ENCODE assay signal across 10 mouse cellular contexts in genomic region chr11:68384592-68385020, GRCm38 (mm10). TPM values are rescaled to one million over a fixed set of nuclear protein-coding genes. Genes with fewer than 3 reads are reported as not detected.
DNase-seq lines count a peak whose midpoint lies in the region; ATAC-seq and TF ChIP-seq lines count a peak whose summit lies in the region.
"Had no signal": no experiment of that assay in that cellular context is flagged by ENCODE, and none has a peak within 500 bp of the region (broad histone marks: within the 10 kb centered on the region; RNA-seq: fewer than 3 reads in every experiment).

No protein-coding gene starts in this region.

- intact Hi-C loops in heart, postnatal 10 days (cut with DNase I): no loop called here
- intact Hi-C loops in left cerebral cortex, postnatal 14 days (cut with DNase I): no loop called here

- peaks cover 47% of the 10 kb centered on the region for H3K4me1 ChIP-seq in heart, embryonic 10.5 days
- H3K4me1 ChIP-seq in ES-E14 (ENCODE audit: control insufficient read depth in 2 of 2, insufficient read depth in 2 of 2, low read length in 2 of 2, poor library complexity in 1 of 2): peaks cover 0 to 19% of the 10 kb centered on the region in 2 experiments; a peak in 2 of 4 replicates
- peaks cover 27% of the 10 kb centered on the region for H3K4me1 ChIP-seq in forebrain, embryonic 14.5 days (ENCODE audit: control insufficient read depth, insufficient read depth, low read length)
- peaks cover 2% of the 10 kb centered on the region; the same call in 1 of the 2 replicates for H3K4me1 ChIP-seq in liver, embryonic 12.5 days

- H3K9me3 ChIP-seq in heart, embryonic 10.5 days: no peaks in the 10 kb centered on the region
- no peaks in the 10 kb centered on the region for H3K9me3 ChIP-seq in ES-E14 (ENCODE audit: control insufficient read depth, insufficient read depth, low read depth, low read length)
- no peaks in the 10 kb centered on the region for H3K9me3 ChIP-seq in forebrain, embryonic 14.5 days (replicated peaks; ENCODE audit: control insufficient read depth, low read length)
- no peaks in the 10 kb centered on the region for H3K9me3 ChIP-seq in liver, embryonic 12.5 days (replicated peaks)

- H3K27ac ChIP-seq in heart, embryonic 10.5 days: peak overlapping the region; percentile 89
- no peak overlapping the region for H3K27ac ChIP-seq in ES-E14 (ENCODE audit: insufficient read depth, low read depth, low read length, poor library complexity, severe bottlenecking)
- no peak overlapping the region for H3K27ac ChIP-seq in forebrain, embryonic 14.5 days (ENCODE audit: low read depth, low read length)
- H3K27ac ChIP-seq in liver, embryonic 12.5 days: no peak overlapping the region

- H3K27me3 ChIP-seq in heart, embryonic 10.5 days (ENCODE audit: insufficient read depth, poor library complexity, severe bottlenecking): peaks cover 95% of the 10 kb centered on the region
- peaks cover 60% of the 10 kb centered on the region for H3K27me3 ChIP-seq in forebrain, embryonic 14.5 days (replicated peaks; ENCODE audit: control insufficient read depth, insufficient read depth, low read length)
- peaks cover 96% of the 10 kb centered on the region for H3K27me3 ChIP-seq in liver, embryonic 12.5 days (replicated peaks)

- H3K9ac ChIP-seq in ES-E14 (ENCODE audit: insufficient read depth, low read depth, low read length, poor library complexity, severe bottlenecking): peak overlapping the region; percentile 57
- H3K9ac ChIP-seq in forebrain, embryonic 14.5 days (ENCODE audit: low read length): peak overlapping the region; percentile 71
- H3K9ac ChIP-seq in liver, embryonic 12.5 days: no peak overlapping the region

- DNase-seq in heart, embryonic 10.5 days (ENCODE audit: low spot score): no peak
- DNase-seq in heart, postnatal 10 days: no peak
- DNase-seq in ES-E14 (ENCODE audit: low read depth, low spot score): no peak
- DNase-seq in forebrain, embryonic 14.5 days (ENCODE audit: low spot score): no peak
- no peak for DNase-seq in frontal cortex, adult 2 months (ENCODE audit: extremely low spot score in 1 of 2, low spot score in 1 of 2)
- DNase-seq in urinary bladder, postnatal 10 days (ENCODE audit: low spot score): no peak
- no peak for DNase-seq in left cerebral cortex, postnatal 14 days (ENCODE audit: low spot score in 2 of 2)

- no peak for ATAC-seq in forebrain, embryonic 14.5 days
- no peak for ATAC-seq in liver, embryonic 12.5 days

- peak overlapping the region; percentile 93 for H3K4me2 ChIP-seq in forebrain, embryonic 14.5 days (ENCODE audit: low read length)
- peak overlapping the region; percentile 73 for H3K4me2 ChIP-seq in liver, embryonic 12.5 days

- no peaks in the 10 kb centered on the region for H3K36me3 ChIP-seq in heart, embryonic 10.5 days
- peaks cover 17% of the 10 kb centered on the region; the same call in 1 of the 2 replicates for H3K36me3 ChIP-seq in ES-E14 (ENCODE audit: control insufficient read depth, insufficient read depth, low read length, poor library complexity, severe bottlenecking)
- H3K36me3 ChIP-seq in forebrain, embryonic 14.5 days (ENCODE audit: control insufficient read depth, insufficient read depth, low read length): no peaks in the 10 kb centered on the region
- no peaks in the 10 kb centered on the region for H3K36me3 ChIP-seq in liver, embryonic 12.5 days
- H3K36me3 ChIP-seq: G1E had no signal

- under 1% methylated on average over 27 of the region's 27 CpGs for WGBS in heart, embryonic 10.5 days
- under 1% methylated on average over 27 of the region's 27 CpGs for WGBS in forebrain, embryonic 14.5 days
- WGBS in liver, embryonic 12.5 days (ENCODE audit: insufficient replicate concordance): 5% methylated on average over 27 of the region's 27 CpGs

- in situ Hi-C loops in ES-E14 (cut with MboI; ENCODE audit: low sequenced_read_pairs in 2 of 2, unreplicated experiment in 2 of 2): no loop called here

- H3K4me3 ChIP-seq in heart, embryonic 10.5 days: peak overlapping the region; percentile 77
- H3K4me3 ChIP-seq in ES-E14 (ENCODE audit: insufficient read depth in 1 of 2, low read depth in 1 of 2, low read length in 2 of 2, poor library complexity in 1 of 2, severe bottlenecking in 1 of 2): peak overlapping the region; percentile 65 to 80; a peak in 3 of 4 replicates
- peak overlapping the region; percentile 62 for H3K4me3 ChIP-seq in forebrain, embryonic 14.5 days (ENCODE audit: low read depth, low read length)
- peak overlapping the region; percentile 59; the same call in 1 of the 2 replicates for H3K4me3 ChIP-seq in liver, embryonic 12.5 days

TF ChIP-seq in ES-E14, 5 proteins besides CTCF, POLR2A, EP300 and RAD21:
- TF ChIP-seq MAFK (IDR thresholded peaks at IDR 0.05; ENCODE audit: insufficient read depth, low read depth, low read length): no peak
- no peak for TF ChIP-seq HCFC1 (IDR thresholded peaks at IDR 0.05; ENCODE audit: borderline replicate concordance, insufficient read depth, low read length)
- TF ChIP-seq ZNF384 (IDR thresholded peaks at IDR 0.05; ENCODE audit: low read depth, low read length): no peak
- no peak for TF ChIP-seq ZC3H11A (IDR thresholded peaks at IDR 0.05; ENCODE audit: borderline replicate concordance, low read depth, low read length)
- TF ChIP-seq CHD2 (IDR thresholded peaks at IDR 0.05; ENCODE audit: low read depth, low read length): no peak

RNA-seq across cellular contexts. Expression of gene Ntn1, which starts 16.0 kb away (rescaled TPM):
- polyA plus RNA-seq in heart, embryonic 10.5 days (2016; fragmentation: Nextera tagmentation; extraction: Ambion mirVana): 7.0 and 16.2 TPM in 2 replicates
- 10 to 100 TPM; 72.8 to 80.5 TPM for total RNA-seq in heart, postnatal 10 days (2021)
- 22.6 and 34.1 TPM in 2 replicates for total RNA-seq in ES-E14 (2012; rRNA removed)
- polyA plus RNA-seq in forebrain, embryonic 14.5 days (2014; fragmentation: Nextera tagmentation; extraction: Ambion mirVana): 3.5 TPM in 2 replicates
- polyA plus RNA-seq in liver, embryonic 12.5 days (2016; fragmentation: Nextera tagmentation; extraction: Ambion mirVana): 0.53 and 0.57 TPM in 2 replicates
- polyA plus RNA-seq in frontal cortex, adult 2 months (2012; rRNA removed): 6.0 and 6.2 TPM in 2 replicates
- 10 to 100 TPM in 1 of 2 experiments, 1 to 10 TPM in 1; 8.0 to 11.1 TPM for total RNA-seq in left cerebral cortex, postnatal 14 days (2021)
- total RNA-seq: hematopoietic stem cell, adult 5-6 weeks had no signal
- polyA plus RNA-seq: G1E had no signal

RNA-seq across cellular contexts. Expression of gene Pik3r5, which starts 47.3 kb away (rescaled TPM):
- polyA plus RNA-seq in heart, embryonic 10.5 days (2016; fragmentation: Nextera tagmentation; extraction: Ambion mirVana): 0.07 and 0.48 TPM in 2 replicates
- total RNA-seq in heart, postnatal 10 days (2021): 1 to 10 TPM in 1 of 2 experiments, under 1 TPM in 1; 0.72 to 1.3 TPM
- 0.94 and 1.3 TPM in 2 replicates for total RNA-seq in ES-E14 (2012; rRNA removed)
- polyA plus RNA-seq in forebrain, embryonic 14.5 days (2014; fragmentation: Nextera tagmentation; extraction: Ambion mirVana): 0.11 and 0.20 TPM in 2 replicates
- polyA plus RNA-seq in liver, embryonic 12.5 days (2016; fragmentation: Nextera tagmentation; extraction: Ambion mirVana): 0.24 and 0.27 TPM in 2 replicates
- polyA plus RNA-seq in frontal cortex, adult 2 months (2012; rRNA removed): 1.5 and 2.0 TPM in 2 replicates
- 1 to 10 TPM; 4.0 to 4.1 TPM for total RNA-seq in left cerebral cortex, postnatal 14 days (2021)
